Mouse (Mus musculus): ENCODE data around the gene Brca1. TPM values are rescaled to one million over a fixed set of nuclear protein-coding genes. Genes with fewer than 3 reads are reported as not detected.

Brca1 gene
- polyA plus RNA-seq, 1 experiment from 2014 or later = 0.42 TPM

GRCm38 (mm10) chr11:101465869-101466551, 85.7 kb downstream of the Brca1 start, which contains the start of gene Vat1:
Vat1 (minus strand) TSS chr11:101466230.
- peaks cover 10% of the 10 kb centered on the region; the same call in 1 of the 2 replicates for H3K4me1 ChIP-seq (ENCODE audit: insufficient read depth, low read depth, low read length)
- H3K9ac ChIP-seq (replicated peaks; ENCODE audit: low read depth) = peak within 1 kb of the TSS; percentile 69
- TF ChIP-seq CTCF (IDR thresholded peaks at IDR 0.05) (no peak), EP300 (IDR thresholded peaks at IDR 0.05) (no peak)
- H3K4me2 ChIP-seq (replicated peaks; ENCODE audit: low read depth, low read length) = peak within 1 kb of the TSS; percentile 72
- no peaks in the 10 kb centered on the region for H3K9me3 ChIP-seq (ENCODE audit: low read length)
- DNase-seq (ENCODE audit: low spot score) (peak; percentile 87), ATAC-seq (peak; percentile 73)
- peaks cover 9% of the 10 kb centered on the region; the same call in 1 of the 2 replicates for H3K36me3 ChIP-seq (ENCODE audit: insufficient read depth, low read length)
- 2% methylated on average over 51 of the region's 60 CpGs for WGBS
- H3K27ac ChIP-seq (ENCODE audit: low read length) = peak within 1 kb of the TSS; percentile 87
- H3K27me3 ChIP-seq (replicated peaks; ENCODE audit: insufficient read depth, low read length) = no peaks in the 10 kb centered on the region
- H3K4me3 ChIP-seq (ENCODE audit: low read depth, low read length) = peak within 1 kb of the TSS; percentile 84

- H3K9ac ChIP-seq (replicated peaks; ENCODE audit: low read depth) = peak overlapping the region; percentile 69
- WGBS = under 1% methylated on average over 50 of the region's 51 CpGs
- H3K27ac ChIP-seq (ENCODE audit: low read length) = peak overlapping the region; percentile 87
- H3K4me1 ChIP-seq (ENCODE audit: insufficient read depth, low read depth, low read length) = peaks cover 10% of the 10 kb centered on the region; the same call in 1 of the 2 replicates
- H3K9me3 ChIP-seq (ENCODE audit: low read length) = no peaks in the 10 kb centered on the region
- DNase-seq (ENCODE audit: low spot score) (peak; percentile 81), ATAC-seq (peak; percentile 62)
- H3K4me3 ChIP-seq (ENCODE audit: low read depth, low read length) = peak overlapping the region; percentile 84
- H3K27me3 ChIP-seq (replicated peaks; ENCODE audit: insufficient read depth, low read length) = no peaks in the 10 kb centered on the region
- peak overlapping the region; percentile 72 for H3K4me2 ChIP-seq (replicated peaks; ENCODE audit: low read depth, low read length)
- TF ChIP-seq EP300 (IDR thresholded peaks at IDR 0.05) = 0 out of 2 replicates have a peak, but pooled peaks have one; percentile 32
- TF ChIP-seq CTCF (IDR thresholded peaks at IDR 0.05) = peak; percentile 56
- peaks cover 13% of the 10 kb centered on the region for H3K36me3 ChIP-seq (ENCODE audit: insufficient read depth, low read length)
Observed at GRCm38 (mm10) chr11:101465101-101465868, 86.5 kb downstream of the Brca1 start.

GRCm38 (mm10) chr11:101464211-101465100, 87.3 kb downstream of the Brca1 start, which contains the start of gene Rnd2:
Rnd2 (plus strand) TSS chr11:101464999.
- peak; percentile 27 for ATAC-seq

GRCm38 (mm10) chr11:101462583-101463440, 88.9 kb downstream of the Brca1 start:
- Histone ChIP-seq H3K27me3 (replicated peaks; ENCODE audit: insufficient read depth, low read length) (no peaks in the 10 kb centered on the region), H3K9me3 (ENCODE audit: low read length) (no peaks in the 10 kb centered on the region), H3K36me3 (ENCODE audit: insufficient read depth, low read length) (peaks cover 17% of the 10 kb centered on the region), H3K27ac (ENCODE audit: low read length) (no peak overlapping the region), H3K9ac (replicated peaks; ENCODE audit: low read depth) (no peak overlapping the region), H3K4me1 (ENCODE audit: insufficient read depth, low read depth, low read length) (peaks cover 10% of the 10 kb centered on the region; the same call in 1 of the 2 replicates), H3K4me2 (replicated peaks; ENCODE audit: low read depth, low read length) (peak overlapping the region; percentile 72), H3K4me3 (ENCODE audit: low read depth, low read length) (no peak overlapping the region)
- ATAC-seq = no peak
- no peak for DNase-seq (ENCODE audit: low spot score)
- TF ChIP-seq EP300 (IDR thresholded peaks at IDR 0.05) = no peak
- TF ChIP-seq CTCF (IDR thresholded peaks at IDR 0.05) = no peak
- 22% methylated on average over 13 of the region's 13 CpGs for WGBS

More at GRCm38 (mm10) chr11:101464211-101465100, 87.3 kb downstream of the Brca1 start, which contains the start of gene Rnd2:
- peak; percentile 86 for TF ChIP-seq EP300 (IDR thresholded peaks at IDR 0.05)
- TF ChIP-seq CTCF (IDR thresholded peaks at IDR 0.05) = no peak; the same call in 1 of the 2 replicates
- Histone ChIP-seq H3K27ac (ENCODE audit: low read length) (peak within 1 kb of the TSS; percentile 87), H3K4me3 (ENCODE audit: low read depth, low read length) (peak within 1 kb of the TSS; percentile 84), H3K9me3 (ENCODE audit: low read length) (no peaks in the 10 kb centered on the region), H3K4me2 (replicated peaks; ENCODE audit: low read depth, low read length) (peak within 1 kb of the TSS; percentile 72), H3K36me3 (ENCODE audit: insufficient read depth, low read length) (peaks cover 16% of the 10 kb centered on the region), H3K27me3 (replicated peaks; ENCODE audit: insufficient read depth, low read length) (no peaks in the 10 kb centered on the region), H3K4me1 (ENCODE audit: insufficient read depth, low read depth, low read length) (peaks cover 10% of the 10 kb centered on the region; the same call in 1 of the 2 replicates), H3K9ac (replicated peaks; ENCODE audit: low read depth) (peak within 1 kb of the TSS; percentile 69)
- WGBS = 7% methylated on average over 12 of the region's 12 CpGs
- DNase-seq (ENCODE audit: low spot score) = peak; percentile 78

- 80% methylated on average over 14 of the region's 14 CpGs for WGBS
- ATAC-seq = no peak
- no peak for TF ChIP-seq CTCF (IDR thresholded peaks at IDR 0.05)
- no peak for TF ChIP-seq EP300 (IDR thresholded peaks at IDR 0.05)
- Histone ChIP-seq H3K4me3 (ENCODE audit: low read depth, low read length) (no peak overlapping the region), H3K9ac (replicated peaks; ENCODE audit: low read depth) (no peak overlapping the region), H3K36me3 (ENCODE audit: insufficient read depth, low read length) (peaks cover 19% of the 10 kb centered on the region), H3K9me3 (ENCODE audit: low read length) (no peaks in the 10 kb centered on the region), H3K27me3 (replicated peaks; ENCODE audit: insufficient read depth, low read length) (no peaks in the 10 kb centered on the region), H3K27ac (ENCODE audit: low read length) (no peak overlapping the region), H3K4me2 (replicated peaks; ENCODE audit: low read depth, low read length) (no peak overlapping the region), H3K4me1 (ENCODE audit: insufficient read depth, low read depth, low read length) (peaks cover 10% of the 10 kb centered on the region; the same call in 1 of the 2 replicates)
- no peak for DNase-seq (ENCODE audit: low spot score)
Observed at GRCm38 (mm10) chr11:101462141-101462540, 89.6 kb downstream of the Brca1 start.

All from lung, postnatal 0 days (tissue).